Mouse (Mus musculus) CH12.LX (cell line): ENCODE results near the gene Stx11. TPM values are rescaled to one million over a fixed set of nuclear protein-coding genes. Genes with fewer than 3 reads are reported as not detected.

Experiments used
- DNase-seq: peaks from one replicate; pipeline ENCODE4 v3.0.0-alpha.2; 2013; ENCODE audit errors: extremely low read depth
- H3K27ac ChIP-seq: 2 replicates; pipeline ENCODE4 v1.5.1; 2012; ENCODE audit warnings: low read depth, mild to moderate bottlenecking, control low read depth, moderate library complexity; ENCODE audit not compliant: insufficient read depth
- H3K27me3 ChIP-seq: replicated peaks from 2 replicates; pipeline ENCODE3; 2012; ENCODE audit warnings: inconsistent platforms
- H3K36me3 ChIP-seq, 2 experiments: replicated peaks in 1 of 2; 2 replicates each; pipeline versions ENCODE3 to v1.6.1; 2012; ENCODE audit warnings: inconsistent platforms in 1 of 2, low read length in 1 of 2, mild to moderate bottlenecking in 1 of 2, mixed read lengths in 1 of 2, moderate library complexity in 1 of 2; ENCODE audit not compliant: control insufficient read depth in 1 of 2, insufficient read depth in 1 of 2
- H3K4me1 ChIP-seq, 2 experiments: 2 replicates each; pipeline ENCODE4 v1.6.1; 2012; ENCODE audit warnings: inconsistent platforms in 1 of 2, moderate library complexity in 1 of 2; ENCODE audit not compliant: insufficient read depth in 2 of 2, control insufficient read depth in 1 of 2
- H3K4me2 ChIP-seq: 2 replicates; pipeline ENCODE4 v1.6.1; 2012; ENCODE audit warnings: low read depth, mild to moderate bottlenecking, control low read depth; ENCODE audit not compliant: poor library complexity, insufficient read depth, severe bottlenecking
- H3K4me3 ChIP-seq, 3 experiments: fragments of 150-350 bp in 1 of 3; sonication (generic) in 1 of 3; replicated peaks in 1 of 3; 2 replicates each; pipeline versions ENCODE3 to v1.5.1; 2011 to 2012; ENCODE audit warnings: low read depth in 2 of 3, low read length in 2 of 3, mild to moderate bottlenecking in 2 of 3, moderate library complexity in 2 of 3, control low read depth in 1 of 3, improper control_type of control experiment in 1 of 3, inconsistent platforms in 1 of 3, mixed read lengths in 1 of 3; ENCODE audit not compliant: poor library complexity in 1 of 3
- H3K79me2 ChIP-seq: replicated peaks from 2 replicates; pipeline ENCODE4 v1.6.1; 2012; ENCODE audit warnings: mild to moderate bottlenecking, moderate library complexity; ENCODE audit not compliant: control insufficient read depth, poor library complexity, insufficient read depth, severe bottlenecking; ENCODE audit errors: extremely low read depth
- H3K9ac ChIP-seq: 2 replicates; pipeline ENCODE4 v1.6.1; 2012; ENCODE audit warnings: low read depth, mild to moderate bottlenecking, control low read depth, moderate library complexity; ENCODE audit not compliant: insufficient read depth
- H3K9me3 ChIP-seq: replicated peaks from 2 replicates; pipeline ENCODE3; 2012; ENCODE audit warnings: low read length, inconsistent platforms, mixed read lengths
- BHLHE40 ChIP-seq: IDR thresholded peaks from 2 replicates; pipeline ENCODE4 v1.6.1; 2011; ENCODE audit warnings: mild to moderate bottlenecking, low read depth, low read length, improper control_type of control experiment
- CHD1 ChIP-seq: IDR thresholded peaks from 2 replicates; pipeline ENCODE4 v1.6.1; 2012; ENCODE audit warnings: low read depth, low read length, improper control_type of control experiment, inconsistent platforms
- CHD2 ChIP-seq: IDR thresholded peaks from 2 replicates; pipeline ENCODE4 v1.6.1; 2011; ENCODE audit warnings: low read length, improper control_type of control experiment
- CTCF ChIP-seq, 2 experiments: IDR thresholded peaks in 1 of 2; conservative IDR thresholded peaks in 1 of 2; 2 replicates each; pipeline ENCODE4 v1.5.1; 2011 to 2012; ENCODE audit warnings: low read depth in 2 of 2, low read length in 2 of 2, improper control_type of control experiment in 1 of 2, inconsistent platforms in 1 of 2, mild to moderate bottlenecking in 1 of 2, moderate library complexity in 1 of 2
- E2F4 ChIP-seq: IDR thresholded peaks from 2 replicates; pipeline ENCODE4 v1.6.1; 2011; ENCODE audit warnings: low read depth, low read length, improper control_type of control experiment; ENCODE audit not compliant: insufficient replicate concordance
- ELF1 ChIP-seq: IDR thresholded peaks from 2 replicates; pipeline ENCODE4 v1.6.1; 2014; ENCODE audit warnings: low read depth, mild to moderate bottlenecking, inconsistent platforms, low read length, improper control_type of control experiment
- EP300 ChIP-seq: IDR thresholded peaks from 2 replicates; pipeline ENCODE4 v1.6.1; 2011; ENCODE audit warnings: low read length, improper control_type of control experiment
- ETS1 ChIP-seq: conservative IDR thresholded peaks from 2 replicates; pipeline ENCODE4 v1.6.1; 2012; ENCODE audit warnings: low read depth, mild to moderate bottlenecking, inconsistent platforms, low read length, improper control_type of control experiment, moderate library complexity
- GABPA ChIP-seq: IDR thresholded peaks from 2 replicates; pipeline ENCODE4 v1.6.1; 2012; ENCODE audit warnings: low read depth, low read length, improper control_type of control experiment, inconsistent platforms; ENCODE audit not compliant: insufficient replicate concordance
- HCFC1 ChIP-seq: IDR thresholded peaks from 2 replicates; pipeline ENCODE4 v1.6.1; 2012; ENCODE audit warnings: low read depth, mild to moderate bottlenecking, inconsistent platforms, low read length, improper control_type of control experiment
- IRF4 ChIP-seq: IDR thresholded peaks from 2 replicates; pipeline ENCODE4 v1.6.1; 2014; ENCODE audit warnings: low read depth, mild to moderate bottlenecking, inconsistent platforms, low read length, improper control_type of control experiment
- JUN ChIP-seq: IDR thresholded peaks from 2 replicates; pipeline ENCODE4 v1.6.1; 2011; ENCODE audit warnings: low read depth, mild to moderate bottlenecking, low read length, improper control_type of control experiment, moderate library complexity; ENCODE audit not compliant: insufficient read depth
- JUND ChIP-seq: conservative IDR thresholded peaks from 2 replicates; pipeline ENCODE4 v1.6.1; 2011; ENCODE audit warnings: low read depth, low read length, improper control_type of control experiment
- KAT2A ChIP-seq: IDR thresholded peaks from 2 replicates; pipeline ENCODE4 v1.6.1; 2012; ENCODE audit warnings: low read length, improper control_type of control experiment, inconsistent platforms; ENCODE audit not compliant: insufficient replicate concordance
- MAFK ChIP-seq: IDR thresholded peaks from 2 replicates; pipeline ENCODE4 v1.6.1; 2011; ENCODE audit warnings: low read length, improper control_type of control experiment; ENCODE audit not compliant: insufficient replicate concordance
- MAX ChIP-seq: IDR thresholded peaks from 2 replicates; pipeline ENCODE4 v1.6.1; 2011; ENCODE audit warnings: low read length, improper control_type of control experiment
- MAZ ChIP-seq: IDR thresholded peaks from 2 replicates; pipeline ENCODE4 v1.6.1; 2012; ENCODE audit warnings: low read depth, mild to moderate bottlenecking, inconsistent platforms, low read length, improper control_type of control experiment, moderate library complexity
- MEF2A ChIP-seq: IDR thresholded peaks from 2 replicates; pipeline ENCODE4 v1.6.1; 2014; ENCODE audit warnings: low read depth, mild to moderate bottlenecking, inconsistent platforms, low read length, improper control_type of control experiment, borderline replicate concordance
- MXI1 ChIP-seq: IDR thresholded peaks from 2 replicates; pipeline ENCODE4 v1.6.1; 2011; ENCODE audit warnings: mild to moderate bottlenecking, low read depth, low read length, improper control_type of control experiment
- MYC ChIP-seq: IDR thresholded peaks from 2 replicates; pipeline ENCODE4 v1.6.1; 2011; ENCODE audit warnings: low read depth, mild to moderate bottlenecking, improper control_type of control experiment, low read length
- NELFE ChIP-seq: IDR thresholded peaks from 2 replicates; pipeline ENCODE4 v1.6.1; 2011; ENCODE audit warnings: low read depth, low read length, improper control_type of control experiment
- NRF1 ChIP-seq: IDR thresholded peaks from 2 replicates; pipeline ENCODE4 v1.6.1; 2014; ENCODE audit warnings: low read depth, mild to moderate bottlenecking, inconsistent platforms, low read length, improper control_type of control experiment, moderate library complexity
- PAX5 ChIP-seq: IDR thresholded peaks from 2 replicates; pipeline ENCODE4 v1.6.1; 2012; ENCODE audit warnings: low read length, inconsistent platforms, mixed read lengths
- POLR2A ChIP-seq: IDR thresholded peaks from 2 replicates; pipeline ENCODE4 v1.6.1; 2011; ENCODE audit warnings: low read depth, mild to moderate bottlenecking, improper control_type of control experiment, low read length
- POLR2AphosphoS2 ChIP-seq: IDR thresholded peaks from 2 replicates; pipeline ENCODE4 v1.6.1; 2011; ENCODE audit warnings: low read depth, low read length, improper control_type of control experiment
- RAD21 ChIP-seq: IDR thresholded peaks from 2 replicates; pipeline ENCODE4 v1.6.1; 2011; ENCODE audit warnings: low read depth, mild to moderate bottlenecking, low read length, improper control_type of control experiment, moderate library complexity
- RCOR1 ChIP-seq: conservative IDR thresholded peaks from 2 replicates; pipeline ENCODE4 v1.6.1; 2012; ENCODE audit warnings: low read depth, mild to moderate bottlenecking, inconsistent platforms, low read length, improper control_type of control experiment
- SIN3A ChIP-seq: IDR thresholded peaks from 2 replicates; pipeline ENCODE4 v1.6.1; 2012; ENCODE audit warnings: low read length, improper control_type of control experiment, inconsistent platforms
- SMC3 ChIP-seq: IDR thresholded peaks from 2 replicates; pipeline ENCODE4 v1.6.1; 2011; ENCODE audit warnings: low read depth, low read length, improper control_type of control experiment
- TBP ChIP-seq: conservative IDR thresholded peaks from 2 replicates; pipeline ENCODE4 v1.6.1; 2011; ENCODE audit warnings: low read depth, low read length, improper control_type of control experiment
- TCF12 ChIP-seq: IDR thresholded peaks from 2 replicates; pipeline ENCODE4 v1.6.1; 2014; ENCODE audit warnings: low read depth, mild to moderate bottlenecking, inconsistent platforms, low read length, improper control_type of control experiment
- UBTF ChIP-seq: IDR thresholded peaks from 2 replicates; pipeline ENCODE4 v1.6.1; 2012; ENCODE audit warnings: low read depth, mild to moderate bottlenecking, inconsistent platforms, low read length, improper control_type of control experiment, moderate library complexity
- USF1 ChIP-seq: IDR thresholded peaks from 2 replicates; pipeline ENCODE4 v1.6.1; 2014; ENCODE audit warnings: low read depth, mild to moderate bottlenecking, inconsistent platforms, low read length, improper control_type of control experiment
- USF2 ChIP-seq: conservative IDR thresholded peaks from 2 replicates; pipeline ENCODE4 v1.6.1; 2011; ENCODE audit warnings: low read depth, low read length, improper control_type of control experiment
- ZC3H11A ChIP-seq: IDR thresholded peaks from 2 replicates; pipeline ENCODE4 v1.6.1; 2012; ENCODE audit warnings: low read depth, mild to moderate bottlenecking, inconsistent platforms, low read length, improper control_type of control experiment
- ZKSCAN1 ChIP-seq: IDR thresholded peaks from 2 replicates; pipeline ENCODE4 v1.6.1; 2012; ENCODE audit warnings: low read depth, inconsistent platforms, low read length, improper control_type of control experiment, borderline replicate concordance
- ZMIZ1 ChIP-seq: IDR thresholded peaks from 2 replicates; pipeline ENCODE4 v1.6.1; 2012; ENCODE audit warnings: low read depth, mild to moderate bottlenecking, inconsistent platforms, low read length, improper control_type of control experiment
- ZNF384 ChIP-seq: IDR thresholded peaks from 2 replicates; pipeline ENCODE4 v1.6.1; 2012; ENCODE audit warnings: low read depth, low read length, improper control_type of control experiment, inconsistent platforms
- dilution Hi-C: fragments of 300-500 bp; cut with MboI; formaldehyde crosslinking; loops from 2 replicates; pipeline ENCODE4 v1.14.3; 2020; ENCODE audit warnings: low sequenced_read_pairs; ENCODE audit not compliant: extremely low pct_unique_long_range_greater_than_20kb, extremely low pct_ligation_motif_present
- in situ Hi-C: fragments of 300-500 bp; cut with MboI; formaldehyde crosslinking; loops from 3 replicates; pipeline ENCODE4 v1.14.3; 2019; ENCODE audit warnings: low sequenced_read_pairs, low pct_ligation_motif_present, low pct_unique_long_range_greater_than_20kb, mixed read lengths
- polyA plus RNA-seq: library from polyadenylated mRNA; unstranded; fragments of >175 nt; gene quantifications from 2 replicates; pipeline ENCODE4 v1.2.1, GENCODE M21; 2012; ENCODE audit warnings: low read depth; ENCODE audit not compliant: insufficient read length
- total RNA-seq, 2 experiments: library from RNA; depleted of rRNA; stranded (reverse); fragments of 300-350 nt in 1 of 2; fragments of >200 nt in 1 of 2; gene quantifications; 2 replicates each; pipeline ENCODE4 v1.2.3; 2012 to 2014

The Stx11 gene
- total and polyA plus RNA-seq, 3 experiments: 22.2 to 49.8 (median 47.7) TPM

DNA sequence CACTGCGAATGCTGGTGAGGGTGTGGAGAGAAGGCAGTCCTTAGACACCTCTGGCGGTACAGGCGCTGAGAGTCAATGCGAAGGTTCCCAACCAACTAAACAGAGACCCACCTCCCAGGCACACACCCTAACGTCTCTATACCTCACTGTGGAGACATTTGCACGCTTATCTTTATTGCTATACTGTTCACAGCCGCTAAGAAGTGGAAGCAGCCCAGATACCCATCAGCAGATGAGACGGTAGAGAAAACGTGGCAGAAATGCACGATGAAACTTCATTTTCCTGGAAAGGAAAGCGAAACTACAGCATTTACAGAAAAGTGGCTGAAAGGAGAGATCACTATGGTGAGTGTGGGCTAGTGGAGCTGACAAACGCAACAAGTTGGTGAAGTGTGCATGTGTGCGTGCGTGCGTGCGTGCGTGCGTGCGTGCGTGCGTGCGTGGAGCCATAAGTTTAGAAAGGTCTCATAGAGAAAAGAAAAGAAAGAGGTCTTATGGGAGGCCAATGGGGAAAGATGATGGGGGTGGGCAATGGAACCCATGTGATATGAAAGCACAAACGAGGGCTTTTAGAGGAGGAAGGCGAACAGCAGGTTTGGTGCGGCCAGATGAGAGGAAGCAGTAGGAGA, 29.4 kb upstream of the Stx11 start:
- peak overlapping the region; percentile 80 for H3K9ac ChIP-seq
- H3K27ac ChIP-seq: peak overlapping the region; percentile 89
- peak overlapping the region in 2 of 3 experiments; percentile 12 to 65 for H3K4me3 ChIP-seq
- TF ChIP-seq MAFK (no peak), MEF2A (no peak), IRF4 (peak; percentile 35; the same call in 1 of the 2 replicates), ZNF384 (no peak), SMC3 (0 out of 2 replicates have a peak, but pooled peaks have one; percentile 1), PAX5 (no peak), NELFE (peak; percentile 37; the same call in 1 of the 2 replicates), USF1 (no peak), POLR2AphosphoS2 (no peak), USF2 (no peak), KAT2A (no peak), CHD2 (no peak), MAZ (no peak), RCOR1 (no peak), UBTF (no peak), SIN3A (peak; percentile 49; the same call in 1 of the 2 replicates), POLR2A (peak; percentile 40; the same call in 1 of the 2 replicates), ETS1 (no peak), TBP (no peak; the same call in 1 of the 2 replicates), TCF12 (peak; percentile 32; the same call in 1 of the 2 replicates), ZMIZ1 (no peak), CTCF (conservative IDR thresholded peaks at IDR 0.05 in 1 of 2, IDR thresholded peaks at IDR 0.05 in 1 of 2; ENCODE audit: low read depth in 2 of 2, low read length in 2 of 2) (no peak), ELF1 (no peak; the same call in 1 of the 2 replicates), ZC3H11A (no peak), NRF1 (0 out of 2 replicates have a peak, but pooled peaks have one; percentile 37), BHLHE40 (peak; percentile 70), RAD21 (no peak), HCFC1 (peak; percentile 18), GABPA (no peak), CHD1 (peak; percentile 84), EP300 (no peak), ZKSCAN1 (no peak), MXI1 (peak; percentile 76; the same call in 1 of the 2 replicates), JUN (no peak), JUND (no peak), MAX (peak; percentile 76), MYC (peak; percentile 69; the same call in 1 of the 2 replicates), E2F4 (no peak)
- H3K9me3 ChIP-seq: no peaks in the 10 kb centered on the region
- H3K4me2 ChIP-seq: peak overlapping the region; percentile 93
- no peaks in the 10 kb centered on the region for H3K79me2 ChIP-seq
- dilution Hi-C loops: no loop called here
- no peak for DNase-seq
- no peaks in the 10 kb centered on the region for H3K27me3 ChIP-seq
- peaks cover 15 to 39% of the 10 kb centered on the region in 2 experiments for H3K4me1 ChIP-seq
- no peaks in the 10 kb centered on the region for H3K36me3 ChIP-seq
- in situ Hi-C loops: loop anchor here (10.0 kb wide), 1 partner anchor 309 kb away; no protein-coding TSS in a partner anchor
